Mouse (Mus musculus) left cerebral cortex, postnatal 36 days (tissue): ENCODE measurements around the gene Pdha2. TPM values are rescaled to one million over a fixed set of nuclear protein-coding genes. Genes with fewer than 3 reads are reported as not detected.

Experiments
- DNase-seq, 2 experiments: peaks; one replicate each; pipeline ENCODE4 v3.0.0; 2021 to 2022; ENCODE audit warnings: low spot score in 2 of 2, mixed read lengths in 1 of 2
- intact Hi-C: fragments of 180-260 bp; cut with DNase I; formaldehyde crosslinking; loops from one replicate; pipeline ENCODE4 v1.15.1; 2025
- total RNA-seq, 2 experiments: library from RNA; stranded (reverse); gene quantifications; 2 replicates each; pipeline ENCODE4 v1.2.3; 2021

Gene Pdha2
- total RNA-seq: not detected

DNA sequence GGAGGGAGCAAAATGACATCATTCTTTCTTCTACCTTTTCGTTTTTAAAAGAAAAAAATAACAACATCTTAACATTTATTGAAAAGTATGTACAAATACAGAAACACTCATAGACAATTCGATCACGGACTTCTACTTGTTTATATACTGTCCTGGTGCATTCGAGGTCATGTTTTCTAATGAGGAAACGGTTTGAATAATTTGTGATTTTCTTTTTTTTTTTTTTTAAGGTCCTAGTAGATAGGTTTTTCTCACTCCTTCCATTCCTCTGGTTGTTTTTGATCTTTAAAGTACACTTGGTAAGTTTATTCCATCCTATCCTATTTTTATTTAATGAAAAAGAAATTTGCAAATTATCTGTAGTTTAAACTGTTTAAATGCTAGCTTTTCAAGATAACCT lies at the start of gene Pdha2:
Pdha2 (minus strand) TSS at position 101 of the 400 bp plus-strand sequence.
- no peak for DNase-seq
- intact Hi-C loops: no loop called here

- intact Hi-C loops: no loop called here
- DNase-seq: no peak
These were observed 48.4 kb upstream of the Pdha2 start for GRCm38 (mm10) chr3:141260518-141260917.

DNA sequence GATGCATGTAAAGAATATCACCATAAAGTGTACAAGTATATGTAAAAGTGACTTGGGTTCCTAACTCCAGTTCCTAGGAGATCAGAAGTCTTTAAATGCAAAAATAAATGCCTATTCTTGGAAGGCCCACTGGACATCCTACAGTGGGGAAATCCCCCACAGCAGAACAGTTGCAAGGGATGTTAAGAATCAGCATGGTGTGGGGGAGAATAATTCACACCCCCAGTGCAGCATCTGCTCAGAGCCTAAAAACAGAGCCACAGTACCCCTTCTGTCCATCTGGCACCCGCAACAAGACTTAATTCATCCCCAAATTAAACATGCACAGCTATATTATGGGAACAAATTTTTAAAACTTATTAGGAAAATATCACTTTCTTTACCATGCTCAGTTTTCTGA lies 39.3 kb upstream of the Pdha2 start:
- intact Hi-C loops: no loop called here
- DNase-seq: peak; percentile 47 to 52

DNA sequence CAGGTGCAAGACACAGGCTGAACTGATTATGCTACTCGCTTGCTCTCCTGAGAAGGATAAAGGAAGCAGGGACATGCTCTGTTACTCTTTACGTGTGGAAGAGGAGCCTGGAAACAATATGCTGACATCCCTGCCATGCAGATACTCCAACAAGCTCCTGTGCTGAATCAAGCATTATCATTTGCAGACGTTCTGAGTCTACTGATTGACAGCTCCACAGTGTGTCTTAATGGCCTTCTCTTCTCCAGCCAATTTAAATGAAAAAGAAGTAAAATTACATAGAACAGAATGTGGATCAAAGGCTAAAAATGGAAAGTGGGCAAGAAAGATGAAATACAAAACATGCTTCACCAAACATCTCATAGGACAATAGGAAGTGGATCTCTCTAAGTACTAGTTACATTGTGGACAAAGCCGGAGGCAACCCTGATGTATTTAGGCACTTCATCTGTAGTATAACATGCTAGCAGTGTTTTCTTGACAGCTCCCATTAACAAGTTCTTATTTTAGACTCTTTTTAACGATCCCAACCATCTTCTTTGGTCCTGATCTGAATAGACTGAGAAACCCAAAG lies 32.7 kb upstream of the Pdha2 start:
- intact Hi-C loops: no loop called here

DNA sequence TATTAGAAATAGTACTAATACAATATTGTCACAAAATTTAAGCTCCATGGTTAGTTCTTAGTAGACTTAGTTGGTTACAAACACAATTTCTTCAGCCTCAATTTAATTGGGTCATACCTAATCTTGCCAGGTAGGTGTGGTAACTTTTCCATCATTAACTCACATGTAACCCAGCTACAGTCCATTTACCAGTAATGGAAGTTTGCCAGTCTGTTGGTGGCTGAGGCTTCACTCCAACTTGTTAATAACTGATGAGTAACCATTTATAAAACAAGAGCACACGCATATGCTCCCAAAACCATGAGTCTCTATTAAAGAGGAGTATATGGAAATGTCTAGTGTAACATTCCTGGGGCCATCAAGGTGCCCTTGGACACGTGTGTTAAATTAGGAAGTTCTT lies 25.9 kb upstream of the Pdha2 start:
- DNase-seq: no peak
- intact Hi-C loops: no loop called here

More for the DNA sequence above, 32.7 kb upstream of the Pdha2 start:
- no peak for DNase-seq

- intact Hi-C loops: no loop called here
- DNase-seq: no peak
These were observed 17.0 kb upstream of the Pdha2 start for GRCm38 (mm10) chr3:141229148-141229547.

GRCm38 (mm10) chr3:141222339-141222738 lies 10.2 kb upstream of the Pdha2 start:
- intact Hi-C loops: no loop called here
- DNase-seq: no peak

GRCm38 (mm10) chr3:141218561-141218960 lies 6.4 kb upstream of the Pdha2 start:
- intact Hi-C loops: no loop called here
- no peak for DNase-seq

GRCm38 (mm10) chr3:141216999-141217398 lies 4.8 kb upstream of the Pdha2 start:
- DNase-seq: no peak
- intact Hi-C loops: no loop called here

DNA sequence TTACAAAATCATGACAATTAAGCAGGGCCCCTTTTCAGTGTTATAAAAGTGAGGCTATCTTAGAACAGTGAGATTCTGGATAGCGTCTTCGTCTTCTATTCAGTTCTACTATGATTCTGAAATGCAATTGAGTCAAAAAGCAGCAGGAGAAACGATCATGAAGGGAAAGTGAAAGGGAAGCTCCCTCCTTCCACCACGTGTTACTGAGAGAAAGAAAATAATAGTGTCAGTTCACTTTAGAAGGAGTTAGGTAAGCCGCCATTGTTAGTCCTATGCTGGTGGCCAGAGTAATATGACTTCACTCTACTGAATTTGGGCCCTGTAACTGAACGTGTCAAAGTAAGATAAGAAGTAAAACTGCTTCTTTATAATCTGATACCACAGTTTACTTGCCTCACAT lies 4.1 kb upstream of the Pdha2 start:
- DNase-seq: no peak
- intact Hi-C loops: no loop called here

DNA sequence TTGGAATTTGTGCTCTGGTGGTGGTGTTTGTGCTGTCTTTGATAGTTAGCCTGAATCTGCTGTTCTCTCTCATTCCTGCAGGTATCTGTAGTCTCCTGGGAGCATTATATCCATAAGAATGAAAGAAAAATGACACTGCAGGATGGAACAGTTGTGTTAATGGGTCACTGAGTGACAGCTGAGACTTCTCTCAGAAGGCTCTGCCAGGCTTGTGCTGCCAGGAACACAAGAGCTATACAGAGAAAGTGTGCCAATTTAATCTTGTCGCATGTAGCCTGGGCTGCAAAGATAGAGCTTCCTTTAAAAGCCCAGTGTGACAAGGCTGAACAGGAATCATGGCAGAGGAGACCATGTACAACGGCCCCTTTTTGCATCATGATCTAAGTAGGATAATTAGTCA lies 2.6 kb upstream of the Pdha2 start:
- intact Hi-C loops: no loop called here
- DNase-seq: no peak

DNA sequence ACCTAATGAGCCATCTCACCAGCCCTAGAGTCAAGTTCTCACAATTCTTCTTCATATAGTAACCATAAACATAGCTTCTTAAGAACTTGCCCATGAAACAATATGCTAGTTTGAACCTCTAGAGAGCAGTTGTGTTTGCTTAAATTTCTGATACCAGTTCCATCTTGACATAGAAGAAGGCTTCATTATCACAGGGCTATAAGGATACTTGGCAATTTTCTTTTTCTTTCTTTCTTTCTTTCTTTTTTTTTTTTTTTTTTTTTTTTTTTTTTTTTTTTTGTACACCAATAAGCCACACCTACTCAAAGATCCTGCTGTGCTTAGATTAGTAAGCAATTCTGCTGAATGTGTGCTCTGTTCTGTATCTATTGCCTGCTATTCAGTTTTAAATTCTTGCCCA lies 2.0 kb upstream of the Pdha2 start:
- no peak for DNase-seq

DNA sequence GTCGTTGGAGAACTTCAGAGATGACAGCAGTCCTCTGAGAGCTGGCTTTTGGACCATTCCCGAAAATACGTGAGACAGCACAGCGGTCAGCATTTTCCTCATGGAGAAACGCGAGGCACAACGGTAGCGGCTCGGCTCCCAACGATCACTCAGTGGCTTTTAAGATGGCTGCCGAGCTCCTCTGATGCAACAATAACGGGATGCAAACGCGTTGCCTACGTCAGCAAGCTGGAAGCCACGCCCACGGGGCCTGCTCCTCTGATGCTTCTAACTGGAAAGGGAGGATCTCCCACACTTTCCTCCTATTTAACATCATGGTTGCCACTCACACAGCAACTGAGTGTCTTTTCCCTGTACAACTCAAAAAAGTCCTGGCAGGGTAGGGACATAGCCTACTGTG lies 511 bp downstream of the Pdha2 start:
- no peak for DNase-seq
- intact Hi-C loops: no loop called here

More for the DNA sequence above, 2.0 kb upstream of the Pdha2 start:
- intact Hi-C loops: no loop called here

DNA sequence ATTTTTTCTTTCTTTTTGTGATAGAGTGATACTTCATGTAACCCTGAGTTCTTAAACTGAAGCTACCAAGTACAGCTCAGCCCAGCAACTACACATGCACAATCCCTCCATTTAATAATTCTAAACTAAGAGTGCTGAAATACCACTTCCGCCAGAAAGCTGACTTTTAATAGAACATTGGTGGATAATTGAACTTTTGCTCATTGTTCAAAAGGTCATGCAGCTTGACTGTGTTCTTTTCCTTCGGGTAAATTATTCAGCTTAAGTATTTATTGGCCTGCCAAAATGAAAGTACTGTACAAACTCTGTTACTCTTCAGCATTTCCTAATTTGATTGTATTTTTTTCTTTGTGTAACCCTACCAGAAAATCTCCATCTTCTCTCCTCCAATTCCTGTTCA lies 10.4 kb downstream of the Pdha2 start:
- intact Hi-C loops: no loop called here

GRCm38 (mm10) chr3:141197308-141197861 lies 14.8 kb downstream of the Pdha2 start:
- intact Hi-C loops: no loop called here
- DNase-seq: no peak

More for the DNA sequence above, 10.4 kb downstream of the Pdha2 start:
- DNase-seq: no peak

DNA sequence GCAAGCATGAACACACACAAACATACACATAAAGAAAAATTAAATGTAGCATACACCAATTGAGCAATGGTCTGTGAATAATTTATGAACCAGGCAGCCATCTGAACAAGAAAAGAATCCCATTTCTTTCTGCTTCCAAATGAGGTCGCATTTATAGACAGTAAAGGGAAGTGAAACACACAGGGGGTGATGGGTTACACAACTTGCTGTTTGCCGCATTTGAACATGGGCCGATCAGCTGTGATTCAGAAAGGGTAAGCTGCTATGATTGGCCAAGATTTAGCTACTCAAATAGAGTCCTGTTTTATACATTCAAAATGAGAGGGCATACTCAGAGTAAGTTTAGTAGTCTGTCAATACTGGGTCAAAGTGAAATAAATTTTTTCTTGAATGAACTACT lies 20.5 kb downstream of the Pdha2 start:
- intact Hi-C loops: no loop called here

GRCm38 (mm10) chr3:141190429-141190828 lies 21.7 kb downstream of the Pdha2 start:
- intact Hi-C loops: no loop called here
- DNase-seq: no peak

More for the DNA sequence above, 20.5 kb downstream of the Pdha2 start:
- DNase-seq: no peak

DNA sequence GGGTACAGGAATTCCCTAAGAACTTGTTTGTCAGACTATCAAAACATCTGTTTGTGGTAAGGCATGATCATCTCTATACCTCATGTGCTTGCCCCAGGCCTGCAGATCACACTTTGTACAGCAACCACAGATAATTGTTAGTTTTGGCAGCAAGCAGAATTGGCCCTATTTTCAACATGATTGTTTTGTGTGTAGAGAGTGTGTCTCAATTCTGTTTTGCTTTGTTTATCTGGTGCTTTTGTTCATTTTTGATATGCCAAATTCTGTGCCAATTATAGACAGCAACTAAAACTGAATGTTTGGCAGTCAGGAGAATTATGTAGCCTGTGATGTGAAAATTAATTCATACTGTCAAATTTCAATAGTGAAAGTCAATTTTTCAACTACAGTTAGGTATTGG lies 51.2 kb downstream of the Pdha2 start:
- intact Hi-C loops: no loop called here
- DNase-seq: no peak
